Mouse (Mus musculus) megakaryocyte, embryonic 14.5 days (primary cell): Measurements from ENCODE around the gene Zfand6. TPM values are rescaled to one million over a fixed set of nuclear protein-coding genes. Genes with fewer than 3 reads are reported as not detected.

Experiments used
- H3K27me3 ChIP-seq: replicated peaks from 2 replicates; pipeline ENCODE3; 2012; ENCODE audit warnings: inconsistent platforms
- H3K36me3 ChIP-seq: replicated peaks from 2 replicates; pipeline ENCODE3; 2012; ENCODE audit warnings: low read length, inconsistent platforms, mixed read lengths
- H3K4me1 ChIP-seq: 2 replicates; pipeline ENCODE4 v1.6.1; 2012; ENCODE audit warnings: inconsistent platforms
- H3K4me3 ChIP-seq: replicated peaks from 2 replicates; pipeline ENCODE3; 2012; ENCODE audit warnings: moderate library complexity, mild to moderate bottlenecking, inconsistent platforms
- H3K9me3 ChIP-seq: 2 replicates; pipeline ENCODE4 v1.6.1; 2012; ENCODE audit warnings: inconsistent platforms
- FLI1 ChIP-seq: IDR thresholded peaks from 2 replicates; pipeline ENCODE4 v1.6.1; 2012; ENCODE audit warnings: low read length, inconsistent platforms, mixed read lengths
- GATA1 ChIP-seq: IDR thresholded peaks from 3 replicates; pipeline ENCODE4 v1.6.1; 2012; ENCODE audit warnings: mixed read lengths, low read length, inconsistent platforms, borderline replicate concordance
- polyA plus RNA-seq: library from polyadenylated mRNA; stranded (reverse); fragments of >175 nt; gene quantifications from 2 replicates; pipeline ENCODE4 v1.2.3, GENCODE M21; 2012; ENCODE audit warnings: low replicate concordance; ENCODE audit not compliant: insufficient read depth

The Zfand6 gene
- polyA plus RNA-seq, 1 experiment, result 9.0 TPM

- no peak overlapping the region for H3K4me3 ChIP-seq
- TF ChIP-seq FLI1, result no peak
- no peak for TF ChIP-seq GATA1
- H3K27me3 ChIP-seq, result peaks cover 2% of the 10 kb centered on the region
- no peaks in the 10 kb centered on the region; the same call in none of the 2 replicates for H3K4me1 ChIP-seq
- no peaks in the 10 kb centered on the region for H3K36me3 ChIP-seq
- H3K9me3 ChIP-seq, result peaks cover 3% of the 10 kb centered on the region; the same call in 1 of the 2 replicates
Observed at GRCm38 (mm10) chr7:84579769-84580168, 110.0 kb downstream of the Zfand6 start.

GRCm38 (mm10) chr7:84578841-84579240 lies 110.9 kb downstream of the Zfand6 start:
- H3K36me3 ChIP-seq, result no peaks in the 10 kb centered on the region
- no peak overlapping the region for H3K4me3 ChIP-seq
- H3K4me1 ChIP-seq, result no peaks in the 10 kb centered on the region; the same call in 1 of the 2 replicates
- peaks cover 3% of the 10 kb centered on the region; the same call in 1 of the 2 replicates for H3K9me3 ChIP-seq
- H3K27me3 ChIP-seq, result peaks cover 2% of the 10 kb centered on the region
- TF ChIP-seq FLI1, result no peak
- no peak for TF ChIP-seq GATA1

- H3K36me3 ChIP-seq, result no peaks in the 10 kb centered on the region
- TF ChIP-seq GATA1 (no peak), FLI1 (no peak)
- peaks cover 3% of the 10 kb centered on the region; the same call in 1 of the 2 replicates for H3K9me3 ChIP-seq
- no peaks in the 10 kb centered on the region; the same call in 1 of the 2 replicates for H3K4me1 ChIP-seq
- no peak overlapping the region for H3K4me3 ChIP-seq
- peaks cover 2% of the 10 kb centered on the region for H3K27me3 ChIP-seq
Observed at GRCm38 (mm10) chr7:84577034-84577433, 112.7 kb downstream of the Zfand6 start.

- H3K9me3 ChIP-seq, result no peaks in the 10 kb centered on the region
- no peaks in the 10 kb centered on the region for H3K27me3 ChIP-seq
- H3K4me3 ChIP-seq, result no peak overlapping the region
- H3K36me3 ChIP-seq, result no peaks in the 10 kb centered on the region
- no peak for TF ChIP-seq FLI1
- no peak for TF ChIP-seq GATA1
- no peaks in the 10 kb centered on the region for H3K4me1 ChIP-seq
Observed at GRCm38 (mm10) chr7:84566200-84566599, 123.6 kb downstream of the Zfand6 start.

DNA sequence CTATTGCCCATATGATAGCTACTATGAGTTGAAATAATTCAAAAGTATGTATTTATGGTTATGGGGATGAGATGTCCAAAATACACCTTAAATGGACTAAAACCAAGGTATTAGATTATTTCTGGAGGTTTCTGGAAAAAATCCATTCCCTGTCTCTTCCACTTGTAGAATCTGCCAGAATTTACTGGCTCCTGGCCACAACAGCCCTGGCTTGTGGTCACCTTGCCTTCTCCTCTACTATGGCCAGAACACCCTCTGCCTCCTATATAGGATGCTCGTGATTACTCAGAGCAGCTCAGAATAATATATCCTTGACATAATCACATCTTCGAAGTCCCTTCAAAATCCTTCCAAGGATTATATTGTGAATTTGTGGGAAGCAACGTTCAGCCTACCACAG lies 125.5 kb downstream of the Zfand6 start:
- no peak overlapping the region for H3K4me3 ChIP-seq
- no peaks in the 10 kb centered on the region for H3K9me3 ChIP-seq
- H3K36me3 ChIP-seq, result no peaks in the 10 kb centered on the region
- TF ChIP-seq GATA1 (no peak), FLI1 (no peak)
- no peaks in the 10 kb centered on the region for H3K27me3 ChIP-seq
- H3K4me1 ChIP-seq, result no peaks in the 10 kb centered on the region

Other genes starting within 250 kb of the Zfand6 start
- not detected in 2 replicates for gene Gm2115, start 161.0 kb downstream of the Zfand6 start, polyA plus RNA-seq
- gene Fah, start 83.2 kb downstream of the Zfand6 start, polyA plus RNA-seq, result 4.0 and 10.3 TPM in 2 replicates
- gene Olfr291, start 163.6 kb upstream of the Zfand6 start, polyA plus RNA-seq, result not detected in 2 replicates